Mouse (Mus musculus): ENCODE data around the gene Kif14. TPM values are rescaled to one million over a fixed set of nuclear protein-coding genes. Genes with fewer than 3 reads are reported as not detected.
"Not testable (repeated sequence)": the region's sequence is repeated elsewhere in the genome, so short reads cannot be mapped to it uniquely, and the experiment has no call there.

Gene Kif14
- total RNA-seq, 1 experiment from 2014 or later, result 25.5 TPM

DNA sequence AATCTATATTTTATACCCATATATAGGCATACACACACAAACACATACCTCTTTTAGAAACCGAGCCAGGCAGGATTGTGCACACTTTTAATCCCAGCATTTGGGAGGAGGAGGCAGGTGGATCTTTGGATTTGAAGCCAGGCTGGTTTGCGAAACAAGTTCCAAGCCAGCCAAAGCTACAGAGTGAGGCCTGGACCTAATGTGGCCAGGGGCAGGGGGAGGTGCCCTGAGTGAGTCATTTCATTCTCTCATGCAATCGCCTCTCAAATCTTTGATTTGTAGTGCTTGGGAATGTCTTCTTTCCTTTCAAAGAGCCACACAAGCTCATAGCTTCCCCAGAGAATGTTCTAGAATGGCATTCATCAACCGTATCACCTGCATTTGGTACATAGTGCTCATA lies 3.3 kb downstream of the Kif14 start:
- no peak for ATAC-seq (replicated peaks; ENCODE audit: low read depth, poor library complexity, severe bottlenecking)

DNA sequence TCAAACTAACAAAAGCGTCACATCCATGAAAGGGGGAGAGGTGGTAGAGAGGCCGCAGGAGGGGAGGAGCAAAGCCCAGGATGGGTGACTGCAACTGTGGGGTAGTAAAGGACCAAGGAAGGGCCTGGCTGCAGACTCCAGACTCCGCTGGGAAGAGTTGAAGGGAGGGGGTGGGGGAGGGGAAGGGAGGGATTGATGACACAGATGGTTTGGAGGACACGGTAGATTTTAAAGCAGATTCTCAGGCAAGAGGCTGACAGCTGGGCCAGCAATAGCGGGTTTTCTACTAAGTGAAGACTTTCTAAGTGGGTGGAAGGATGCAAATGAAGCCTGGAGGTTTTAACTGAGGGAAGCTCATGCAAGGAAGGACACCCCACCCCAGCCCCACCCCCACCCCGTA lies 4.3 kb downstream of the Kif14 start:
- ATAC-seq (replicated peaks; ENCODE audit: low read depth, poor library complexity, severe bottlenecking), result no peak

DNA sequence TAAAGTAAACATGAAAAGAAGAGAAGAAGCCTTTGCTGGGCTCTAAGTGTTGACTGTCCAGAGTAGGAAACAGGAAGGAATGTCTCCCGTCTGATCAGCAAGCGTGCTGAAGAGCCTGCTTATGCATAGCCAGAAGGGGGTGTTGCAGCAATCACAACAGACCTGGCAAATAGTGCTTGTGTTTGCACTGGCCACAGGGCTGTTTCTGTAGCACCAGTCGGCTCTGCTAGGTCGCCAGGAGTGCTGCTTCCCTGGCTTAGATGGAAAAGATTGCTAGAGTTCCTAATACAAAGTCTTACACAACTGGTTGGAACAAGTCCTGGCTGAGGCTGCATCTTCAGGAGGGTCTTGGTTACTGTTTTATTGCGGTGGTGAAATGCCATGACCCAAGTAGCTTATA lies 25.5 kb downstream of the Kif14 start:
- ATAC-seq (replicated peaks; ENCODE audit: low read depth, poor library complexity, severe bottlenecking), result no peak

DNA sequence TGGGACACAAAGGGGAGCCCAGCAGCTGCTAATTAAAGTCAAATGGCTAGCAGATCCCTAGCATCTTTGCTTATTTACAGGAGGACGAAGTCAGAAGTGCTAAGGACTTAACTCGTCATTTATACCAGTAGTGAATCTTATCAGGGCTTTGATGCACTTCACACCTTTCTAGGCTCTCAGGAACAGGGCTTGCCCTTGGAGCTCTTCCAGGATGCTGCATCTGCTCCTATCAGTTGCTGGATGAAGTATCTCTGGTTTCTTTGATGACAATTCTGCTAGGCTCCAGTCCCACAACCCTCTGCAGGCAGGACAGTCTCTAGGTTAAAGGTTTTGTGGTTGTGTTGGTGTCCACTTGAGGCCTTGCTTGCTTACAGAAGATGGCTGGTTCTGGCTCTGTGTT lies 26.1 kb downstream of the Kif14 start:
- ATAC-seq (replicated peaks; ENCODE audit: low read depth, poor library complexity, severe bottlenecking), result no peak

DNA sequence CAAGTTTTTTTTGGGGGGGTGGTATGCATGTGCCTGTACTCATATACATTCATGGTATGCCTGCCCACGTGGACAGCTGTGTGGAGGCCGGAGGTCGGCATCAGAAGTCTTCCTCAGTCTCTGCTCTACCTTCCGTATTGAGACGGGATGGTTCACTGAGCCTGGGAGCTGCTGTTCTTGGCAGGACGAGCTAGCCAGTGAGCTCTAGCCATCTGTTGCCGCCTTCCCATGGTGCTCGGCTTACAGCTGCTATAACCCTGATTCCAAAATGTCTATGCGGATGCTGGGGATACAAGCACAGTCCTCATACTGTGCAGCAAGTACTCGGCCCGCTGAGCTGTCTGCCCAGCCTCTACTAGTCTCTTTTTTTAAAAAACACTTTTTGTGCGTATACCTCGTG lies 33.2 kb downstream of the Kif14 start:
- ATAC-seq (replicated peaks; ENCODE audit: low read depth, poor library complexity, severe bottlenecking), result no peak

DNA sequence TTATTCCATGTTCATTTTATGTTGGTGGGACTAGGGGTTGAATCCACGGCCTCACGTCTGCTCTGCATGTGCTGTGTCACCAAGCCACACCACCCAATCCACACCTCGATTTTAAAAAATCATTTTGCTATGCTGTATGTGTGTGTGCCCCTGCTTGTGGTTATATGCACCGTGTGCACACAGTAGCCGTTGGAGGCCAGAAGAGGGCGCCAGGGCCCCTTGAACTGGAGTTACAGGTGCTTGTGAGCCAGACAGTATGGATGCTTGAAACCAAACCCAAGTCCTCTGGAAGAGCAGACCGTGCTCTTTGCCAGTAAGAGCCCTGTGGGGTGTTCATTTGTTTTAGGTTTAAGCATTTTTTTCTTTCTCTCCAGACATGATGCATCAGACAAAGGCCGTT lies 36.8 kb downstream of the Kif14 start:
- no peak for ATAC-seq (replicated peaks; ENCODE audit: low read depth, poor library complexity, severe bottlenecking)

DNA sequence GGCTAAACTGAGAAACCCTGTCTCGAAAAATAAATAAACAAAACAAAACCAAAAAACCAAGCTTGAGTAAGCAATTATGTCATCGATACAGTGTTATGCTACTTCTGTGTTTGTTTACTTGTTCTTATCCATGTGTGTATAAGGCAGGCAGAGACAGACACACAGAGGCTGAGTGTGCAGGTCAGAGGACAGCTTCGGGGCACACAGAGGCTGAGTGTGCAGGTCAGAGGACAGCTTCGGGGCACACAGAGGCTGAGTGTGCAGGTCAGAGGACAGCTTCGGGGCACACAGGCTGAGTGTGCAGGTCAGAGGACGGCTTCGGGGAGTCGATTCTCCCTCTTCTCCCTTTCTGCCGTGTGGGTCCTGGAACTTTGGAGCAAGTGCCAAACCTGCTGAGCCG lies 40.1 kb downstream of the Kif14 start:
- not testable (repeated sequence) for ATAC-seq (replicated peaks; ENCODE audit: low read depth, poor library complexity, severe bottlenecking)

DNA sequence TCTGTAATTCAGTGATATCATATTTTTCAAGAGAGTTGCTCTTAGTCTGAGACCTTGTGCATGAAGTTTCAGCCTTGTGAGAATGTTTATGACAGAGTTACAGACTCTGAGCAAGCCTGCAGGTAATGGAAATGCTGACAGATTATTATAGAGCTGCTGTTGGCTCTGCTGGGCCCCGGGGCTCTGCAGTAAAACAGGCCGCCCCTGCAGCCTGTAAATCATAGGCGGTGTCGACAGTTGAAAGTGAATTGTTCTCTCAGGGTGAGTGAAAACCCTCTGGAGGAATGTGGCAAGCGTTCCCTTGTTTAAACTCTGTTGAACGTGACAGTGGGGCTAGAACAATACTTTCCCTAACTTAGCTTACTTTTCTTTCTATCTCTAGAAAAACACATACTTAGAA lies 46.2 kb downstream of the Kif14 start:
- no peak for ATAC-seq (replicated peaks; ENCODE audit: low read depth, poor library complexity, severe bottlenecking)

DNA sequence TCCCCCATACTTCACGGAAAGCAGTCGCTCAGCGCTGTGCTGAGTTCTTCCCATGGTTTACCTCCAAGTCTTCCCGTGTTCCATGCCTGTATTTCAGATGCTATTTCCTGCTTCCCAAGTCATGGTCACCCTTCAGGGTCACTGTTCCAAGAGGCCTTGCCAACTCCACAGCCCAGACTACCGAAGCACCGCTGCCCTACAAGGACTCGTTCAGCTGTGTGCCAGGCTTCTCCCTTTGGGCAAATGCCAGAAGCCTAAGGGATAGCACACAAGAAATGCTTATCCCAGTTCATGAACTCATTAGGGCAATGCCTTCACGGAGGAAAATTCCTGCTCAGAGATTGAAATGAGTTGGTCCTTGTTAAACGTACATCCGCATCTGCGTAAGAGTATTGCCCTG lies 47.0 kb downstream of the Kif14 start:
- no peak for ATAC-seq (replicated peaks; ENCODE audit: low read depth, poor library complexity, severe bottlenecking)

DNA sequence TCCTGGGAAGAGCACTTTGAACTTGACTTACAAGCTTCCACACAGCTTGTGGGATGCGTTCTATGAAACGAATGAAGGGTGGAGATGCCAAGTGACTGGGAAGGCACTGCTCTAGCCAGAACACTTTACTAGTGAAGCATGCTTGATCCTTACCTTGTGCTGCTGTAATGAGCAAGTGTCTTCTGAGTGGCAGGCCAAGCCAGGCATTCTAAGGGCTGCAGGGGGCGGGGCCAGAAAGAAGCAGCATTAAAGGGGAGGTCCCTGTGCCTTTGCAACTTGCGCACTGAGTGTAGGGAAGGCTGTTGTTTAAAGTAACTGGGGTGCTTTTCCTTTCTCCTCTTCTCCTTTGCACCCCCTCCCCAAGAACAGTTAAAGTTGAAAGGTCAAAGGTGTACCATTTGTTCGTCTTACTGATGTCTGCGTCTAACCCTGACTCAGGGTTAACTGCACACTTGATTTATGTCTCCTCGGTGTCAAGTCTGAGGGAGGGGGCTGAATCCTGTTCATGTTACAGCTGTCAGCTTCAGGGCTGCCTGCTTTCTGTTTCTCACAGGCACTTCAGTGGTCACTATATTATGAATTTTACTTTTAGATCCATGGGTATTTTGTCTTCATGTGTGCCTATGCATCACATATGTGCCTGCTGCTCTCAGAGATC lies 52.7 kb downstream of the Kif14 start:
- ATAC-seq (replicated peaks; ENCODE audit: low read depth, poor library complexity, severe bottlenecking), result no peak

DNA sequence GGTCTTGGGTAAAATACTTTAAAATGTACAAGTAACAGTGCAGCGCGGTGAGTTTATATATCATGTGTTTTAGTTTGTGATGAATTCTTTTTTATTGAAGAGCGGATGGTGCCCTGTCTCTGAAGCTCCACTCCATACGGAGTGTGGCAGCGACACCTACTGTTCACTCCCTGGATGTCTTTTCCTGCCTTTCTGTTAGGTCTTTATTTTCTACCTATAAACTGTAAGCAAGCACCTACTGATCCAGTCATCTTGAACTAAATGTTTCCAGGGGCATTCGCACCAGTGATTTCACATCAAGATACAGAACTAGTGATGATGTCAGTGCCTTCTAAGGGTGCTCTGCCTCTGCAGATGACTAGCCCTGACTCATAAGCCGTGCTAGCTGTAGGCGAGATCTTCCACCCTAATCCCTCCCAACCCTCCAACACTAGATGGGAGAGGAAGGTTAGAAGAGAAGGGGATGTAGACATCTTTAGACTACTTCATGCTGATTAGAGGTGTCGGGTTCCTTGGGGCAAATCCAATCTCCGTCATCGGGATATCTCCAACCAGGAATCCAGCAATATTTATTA lies 55.3 kb downstream of the Kif14 start:
- no peak for ATAC-seq (replicated peaks; ENCODE audit: low read depth, poor library complexity, severe bottlenecking)

DNA sequence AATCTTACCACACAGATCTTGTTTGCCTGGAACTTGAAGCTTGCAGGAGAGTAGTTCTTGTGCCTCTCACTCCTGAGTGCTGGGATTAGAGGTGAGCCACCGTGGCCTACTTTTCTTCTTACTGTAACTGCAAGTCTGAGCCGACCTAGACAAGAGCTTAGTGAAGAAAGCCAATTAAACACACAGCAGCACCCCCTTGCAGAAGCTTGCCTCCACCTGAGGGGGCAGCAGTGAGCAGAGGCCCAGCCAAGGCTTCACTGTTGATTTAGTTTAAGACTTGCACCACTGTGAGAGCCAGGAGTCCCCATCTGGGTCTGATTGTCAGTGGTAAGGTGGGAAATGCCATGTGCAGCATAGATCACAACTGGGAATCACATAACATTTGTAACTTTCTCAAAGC lies 58.8 kb downstream of the Kif14 start:
- peak; percentile 94 for ATAC-seq (replicated peaks; ENCODE audit: low read depth, poor library complexity, severe bottlenecking)

DNA sequence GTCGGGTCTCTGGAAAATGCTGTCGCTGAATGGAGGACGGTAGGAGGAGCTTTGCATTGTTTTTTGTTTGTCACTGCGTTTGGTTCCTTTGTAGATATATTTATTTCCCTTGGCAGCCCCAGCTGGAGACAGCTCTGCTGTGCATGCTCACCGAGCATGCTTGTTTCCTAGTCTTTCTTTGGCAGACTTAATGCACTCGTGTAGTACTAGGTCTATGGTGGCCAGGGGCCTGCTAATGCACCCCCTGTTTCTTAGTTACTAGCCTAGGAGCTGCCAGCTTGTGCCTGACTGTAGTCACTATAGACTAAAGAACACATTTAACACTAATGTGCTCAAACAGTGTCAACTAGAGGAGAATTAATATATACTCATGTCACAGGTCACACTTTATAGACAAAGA lies 59.7 kb downstream of the Kif14 start:
- no peak for ATAC-seq (replicated peaks; ENCODE audit: low read depth, poor library complexity, severe bottlenecking)

DNA sequence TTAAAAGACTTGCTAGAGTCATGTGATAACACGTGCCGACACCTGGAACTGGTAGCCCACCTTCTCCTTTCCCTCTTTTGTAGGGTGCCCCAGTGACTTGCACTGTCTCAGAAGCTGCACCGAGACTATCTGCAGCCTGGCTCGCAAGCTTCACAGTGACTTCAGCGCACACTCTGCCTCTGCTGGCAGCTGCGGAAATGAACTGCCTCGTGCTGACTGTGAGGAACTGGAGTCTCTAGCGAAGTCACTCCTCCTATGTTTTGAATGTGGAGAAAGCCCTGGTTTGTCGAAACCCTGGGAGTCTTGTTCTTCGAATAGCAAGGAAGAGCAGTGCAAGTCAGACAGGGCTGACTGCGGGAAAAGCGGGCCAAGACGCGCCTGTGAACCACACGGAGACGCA lies 61.0 kb downstream of the Kif14 start:
- no peak for ATAC-seq (replicated peaks; ENCODE audit: low read depth, poor library complexity, severe bottlenecking)

DNA sequence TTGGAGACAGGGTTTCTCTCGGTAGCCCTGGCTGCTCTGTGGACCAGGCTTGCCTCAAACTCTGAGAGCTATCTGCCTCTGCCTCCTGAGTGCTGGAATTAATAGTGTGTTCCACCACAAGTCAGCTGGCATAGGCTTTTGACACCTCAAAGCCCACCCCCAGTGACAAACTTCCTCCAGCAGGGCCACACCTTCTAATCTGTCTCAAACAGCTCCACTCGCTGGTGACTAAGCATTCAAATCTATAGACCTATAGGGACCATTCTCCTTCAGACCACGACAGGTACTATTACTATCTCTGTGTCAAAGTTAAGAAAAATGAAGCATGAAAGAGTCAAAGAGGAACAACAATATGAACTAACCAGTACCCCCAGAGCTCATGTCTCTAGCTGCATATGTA lies 66.4 kb downstream of the Kif14 start:
- ATAC-seq (replicated peaks; ENCODE audit: low read depth, poor library complexity, severe bottlenecking), result 0 out of 2 replicates have a peak, but pooled peaks have one; percentile 18

DNA sequence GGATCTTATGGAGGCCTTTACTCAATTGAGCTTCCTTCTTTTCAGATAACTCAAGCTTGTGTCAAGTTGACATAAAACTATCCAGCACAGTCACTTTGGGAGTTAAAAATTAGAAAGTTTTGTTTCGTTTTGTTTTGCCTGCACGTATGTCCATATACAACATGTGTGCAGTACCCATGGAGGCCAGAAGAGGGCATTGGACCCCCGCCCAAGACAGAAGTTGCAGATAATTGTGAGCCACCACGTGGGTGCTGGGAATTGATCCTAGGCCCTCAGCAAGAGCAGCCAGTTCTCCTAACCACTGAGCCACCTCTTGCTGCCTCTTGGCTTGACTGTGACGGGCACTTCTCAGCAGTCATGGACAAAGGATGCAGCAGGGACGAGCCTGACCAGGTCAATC lies 70.8 kb downstream of the Kif14 start:
- no peak for ATAC-seq (replicated peaks; ENCODE audit: low read depth, poor library complexity, severe bottlenecking)

DNA sequence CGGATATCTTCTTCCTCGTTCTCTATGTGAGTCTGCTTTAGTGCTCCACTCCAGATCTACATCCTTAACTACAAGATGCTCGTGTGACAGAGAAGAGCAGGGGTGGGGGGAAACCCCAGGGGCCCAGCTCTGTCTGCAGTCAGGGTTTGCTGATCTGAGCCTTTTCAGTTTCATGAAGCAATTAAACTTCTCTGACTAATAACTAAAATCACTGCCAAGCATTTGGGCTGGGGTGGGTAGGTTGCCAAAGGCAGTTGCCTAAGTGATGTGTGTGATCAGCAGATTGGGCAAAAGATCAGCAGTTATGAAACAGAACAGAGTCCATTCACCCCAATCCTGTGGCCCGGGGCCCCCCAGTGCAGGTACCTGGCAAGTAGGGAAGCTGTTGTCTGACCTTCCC lies 72.1 kb downstream of the Kif14 start:
- no peak for ATAC-seq (replicated peaks; ENCODE audit: low read depth, poor library complexity, severe bottlenecking)

DNA sequence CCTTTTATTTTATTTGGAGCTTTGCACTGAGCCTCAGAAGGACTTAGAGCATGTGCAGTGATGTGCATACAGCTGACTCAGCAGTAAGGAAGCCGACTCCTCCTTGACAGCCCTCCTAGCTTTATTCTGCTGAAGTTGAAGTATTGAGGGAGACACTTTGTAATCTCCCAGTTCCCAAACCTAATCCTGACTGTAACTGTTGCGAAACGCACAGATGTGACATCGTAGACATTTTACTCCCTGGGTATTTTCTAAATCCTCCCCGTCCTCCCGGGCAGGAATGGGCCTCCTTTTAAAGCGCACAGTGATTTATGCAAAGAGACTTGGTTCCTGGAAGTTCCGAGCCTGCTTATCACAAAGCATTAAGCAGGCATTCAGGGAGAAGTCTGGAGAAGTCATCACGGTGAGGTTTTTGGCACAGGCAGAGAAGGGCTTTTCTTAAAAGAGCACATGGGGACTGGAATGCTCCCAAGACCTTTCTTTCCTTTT lies 74.3 kb downstream of the Kif14 start:
- ATAC-seq (replicated peaks; ENCODE audit: low read depth, poor library complexity, severe bottlenecking), result no peak

DNA sequence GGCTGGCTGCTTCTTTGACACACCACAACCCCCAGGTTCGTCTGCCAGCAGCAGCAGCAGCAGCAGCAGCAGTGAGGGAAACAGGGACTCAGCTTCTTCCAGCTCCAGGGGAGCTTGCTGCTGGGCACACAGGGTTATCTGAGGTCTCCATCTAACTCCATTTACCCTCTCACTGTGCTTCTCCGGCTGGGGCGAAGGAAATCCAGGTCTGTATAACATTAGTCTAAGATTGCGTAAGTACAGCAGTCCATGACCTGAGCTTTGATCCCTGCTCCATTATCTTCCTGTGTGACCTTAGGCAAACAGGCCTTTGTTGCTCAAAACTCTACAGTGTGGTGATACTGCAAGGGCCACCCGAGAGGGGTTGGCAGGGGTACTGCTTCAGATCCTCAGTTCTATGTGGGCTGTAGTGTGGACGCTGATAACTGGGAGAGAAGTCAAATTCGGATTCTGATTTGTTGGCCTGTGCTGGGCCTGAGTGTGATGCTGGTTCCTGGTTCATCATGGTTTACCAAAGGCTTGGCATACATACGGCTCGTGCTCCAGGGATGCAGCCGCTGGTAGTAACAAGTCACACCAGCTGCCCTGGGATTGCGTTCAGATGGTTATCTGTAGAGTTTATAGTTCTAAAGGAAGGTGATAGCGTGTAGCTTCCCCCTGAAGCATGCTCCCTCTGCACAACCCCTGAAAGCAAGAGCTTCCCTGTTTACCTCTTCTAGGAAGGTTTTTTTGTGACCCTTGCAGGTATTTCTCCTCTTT lies 75.7 kb downstream of the Kif14 start:
- ATAC-seq (replicated peaks; ENCODE audit: low read depth, poor library complexity, severe bottlenecking), result no peak

DNA sequence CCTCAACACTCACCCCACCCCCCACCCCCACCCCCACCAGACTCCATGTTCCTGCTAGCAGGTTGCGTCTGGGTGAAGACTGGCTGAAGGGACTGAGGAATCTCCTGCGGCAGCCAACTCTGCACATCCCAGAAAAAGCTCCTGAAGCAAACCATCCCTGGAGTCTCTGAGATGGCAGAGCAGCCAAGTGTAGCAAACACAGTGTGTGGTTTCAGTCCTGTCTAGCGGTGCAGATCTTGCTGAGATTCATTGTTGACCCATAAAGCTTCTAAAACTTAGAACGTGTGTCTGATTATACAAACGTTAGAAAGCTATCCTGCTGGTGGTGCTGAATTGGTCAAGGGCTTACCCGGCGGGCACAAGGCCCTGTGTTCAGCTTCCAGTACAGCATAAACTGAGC lies 77.8 kb downstream of the Kif14 start:
- ATAC-seq (replicated peaks; ENCODE audit: low read depth, poor library complexity, severe bottlenecking), result no peak

DNA sequence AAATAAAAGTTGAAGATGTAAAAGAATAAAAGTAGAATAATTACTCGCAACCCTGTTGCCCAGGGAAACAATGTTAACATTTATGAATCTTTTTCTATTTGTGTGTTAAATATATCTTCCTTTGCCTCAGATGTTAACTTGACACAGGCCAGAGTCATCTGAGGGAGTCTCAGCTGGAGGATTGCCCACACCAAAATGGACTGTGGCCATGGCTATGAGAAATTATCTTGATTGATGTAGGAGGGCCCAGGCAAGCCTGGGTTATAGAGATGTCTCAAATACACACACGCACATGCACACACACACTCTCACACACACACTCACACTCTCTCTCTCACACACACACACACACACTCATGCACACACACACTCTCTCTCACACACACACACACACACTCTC lies 80.9 kb downstream of the Kif14 start:
- ATAC-seq (replicated peaks; ENCODE audit: low read depth, poor library complexity, severe bottlenecking), result no peak

Data from common myeloid progenitor, adult 5-6 weeks (primary cell).